Mouse (Mus musculus) ovary, postnatal 14 days (tissue): ENCODE data around the gene Mycs.

Experiments used
- DNase-seq: peaks from one replicate; pipeline ENCODE4 v3.0.0; 2022; ENCODE audit warnings: low spot score

The Mycs gene

GRCm38 (mm10) chrX:5469165-5469564 lies at the start of gene Mycs:
Mycs (minus strand) TSS chrX:5469265.
- no peak for DNase-seq

GRCm38 (mm10) chrX:5468022-5468421 lies 1.0 kb downstream of the Mycs start:
- no peak for DNase-seq
